In the genomic region with DNA sequence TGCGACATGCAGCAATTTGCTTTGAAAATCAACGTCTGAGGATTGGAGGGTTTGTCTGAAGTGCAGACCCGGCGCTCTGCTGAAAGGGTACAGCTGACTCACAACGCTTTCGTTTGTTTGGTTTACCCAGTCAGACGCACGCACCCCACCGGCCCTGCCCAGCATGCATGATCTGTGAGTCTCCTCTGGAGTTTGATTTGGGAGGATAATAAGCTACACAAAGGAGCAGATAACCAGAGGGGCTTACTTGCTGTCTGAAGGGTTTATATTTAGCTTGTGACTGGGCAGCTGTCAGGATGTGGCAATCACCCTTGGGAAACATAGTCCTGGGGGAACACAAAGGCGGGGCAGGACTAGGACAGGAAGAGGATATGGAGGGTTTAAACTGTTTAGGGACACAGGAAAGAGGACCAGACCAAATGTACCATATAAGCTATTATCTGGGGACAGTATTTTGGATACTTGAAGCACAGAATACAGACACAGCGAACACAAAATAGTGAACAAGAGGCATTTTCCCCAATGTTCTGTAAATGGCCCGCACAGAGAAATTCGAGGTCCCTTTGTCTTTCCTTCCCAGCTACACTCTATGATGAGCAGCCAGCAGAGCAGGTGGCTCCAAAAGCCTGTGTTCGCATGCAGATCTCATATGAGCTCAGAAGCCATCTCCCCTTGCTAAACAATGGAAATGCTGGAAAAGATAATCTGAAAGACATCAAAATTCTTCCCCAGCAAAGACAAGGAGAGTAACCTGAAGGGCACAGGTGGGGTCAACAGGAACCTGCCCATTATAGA, we compare ENCODE assay signal across 10 mouse cellular contexts.
A peak's percentile ranks its signal among the peaks of the same experiment; 100 is the strongest.
DNase-seq lines count a peak whose midpoint lies in the region; ATAC-seq and TF ChIP-seq lines count a peak whose summit lies in the region.
"Had no signal": no experiment of that assay in that cellular context is flagged by ENCODE, and none has a peak within 500 bp of the region (broad histone marks: within the 10 kb centered on the region; RNA-seq: fewer than 3 reads in every experiment).

No protein-coding gene starts in this region.

- no peak overlapping the region for H3K9ac ChIP-seq in kidney, postnatal 0 days (ENCODE audit: low read depth, low read length)
- no peak overlapping the region for H3K9ac ChIP-seq in forebrain, embryonic 13.5 days
- no peak overlapping the region for H3K9ac ChIP-seq in hindbrain, embryonic 12.5 days
- H3K9ac ChIP-seq in midbrain, embryonic 12.5 days (replicated peaks): no peak overlapping the region; the same call in 1 of the 2 replicates
- H3K9ac ChIP-seq: liver, embryonic 14.5 days had no signal

- H3K4me1 ChIP-seq in kidney, postnatal 0 days (replicated peaks; ENCODE audit: insufficient read depth, low read length): no peaks in the 10 kb centered on the region
- H3K4me1 ChIP-seq in forebrain, embryonic 13.5 days: peaks cover 11% of the 10 kb centered on the region; the same call in 1 of the 2 replicates
- H3K4me1 ChIP-seq in hindbrain, embryonic 12.5 days: peaks cover 10% of the 10 kb centered on the region
- peaks cover 18% of the 10 kb centered on the region for H3K4me1 ChIP-seq in midbrain, embryonic 12.5 days

- DNase-seq in kidney, postnatal 0 days (ENCODE audit: low spot score): no peak
- no peak for DNase-seq in kidney, postnatal 14 days
- no peak for DNase-seq in spleen, adult 12 weeks (ENCODE audit: low spot score)
- DNase-seq in left cerebral cortex, adult 8-10 months (ENCODE audit: low spot score in 2 of 2): no peak
- no peak for DNase-seq in T-cell, adult 2 months (ENCODE audit: low spot score)
- DNase-seq: cerebellum, adult 11 months had no signal

- no peak for ATAC-seq in kidney, postnatal 0 days (replicated peaks; ENCODE audit: low FRiP score, low read depth)
- peak; percentile 78 for ATAC-seq in forebrain, embryonic 13.5 days
- ATAC-seq in hindbrain, embryonic 12.5 days (ENCODE audit: low FRiP score): peak; percentile 51
- peak; percentile 84 for ATAC-seq in midbrain, embryonic 12.5 days (ENCODE audit: low FRiP score, low read depth)

- TF ChIP-seq CTCF in kidney, postnatal 0 days (IDR thresholded peaks at IDR 0.05; ENCODE audit: low read depth): no peak

- H3K36me3 ChIP-seq in kidney, postnatal 0 days (ENCODE audit: insufficient read depth, low read length): no peaks in the 10 kb centered on the region
- H3K36me3 ChIP-seq in forebrain, embryonic 13.5 days (ENCODE audit: poor library complexity, severe bottlenecking): no peaks in the 10 kb centered on the region
- H3K36me3 ChIP-seq in hindbrain, embryonic 12.5 days: no peaks in the 10 kb centered on the region
- no peaks in the 10 kb centered on the region for H3K36me3 ChIP-seq in midbrain, embryonic 12.5 days

- H3K4me3 ChIP-seq in kidney, postnatal 0 days (replicated peaks; ENCODE audit: low read depth, low read length): no peak overlapping the region
- no peak overlapping the region for H3K4me3 ChIP-seq in forebrain, embryonic 13.5 days
- H3K4me3 ChIP-seq in hindbrain, embryonic 12.5 days: no peak overlapping the region
- H3K4me3 ChIP-seq in midbrain, embryonic 12.5 days: no peak overlapping the region

- H3K9me3 ChIP-seq in kidney, postnatal 0 days (replicated peaks; ENCODE audit: low read length): no peaks in the 10 kb centered on the region
- no peaks in the 10 kb centered on the region for H3K9me3 ChIP-seq in forebrain, embryonic 13.5 days (replicated peaks)
- H3K9me3 ChIP-seq in hindbrain, embryonic 12.5 days (replicated peaks): no peaks in the 10 kb centered on the region
- H3K9me3 ChIP-seq in midbrain, embryonic 12.5 days: no peaks in the 10 kb centered on the region

- no peak overlapping the region for H3K4me2 ChIP-seq in kidney, postnatal 0 days (ENCODE audit: low read length)
- H3K4me2 ChIP-seq in forebrain, embryonic 13.5 days: peak overlapping the region; percentile 4
- H3K4me2 ChIP-seq in hindbrain, embryonic 12.5 days (replicated peaks): no peak overlapping the region
- peak overlapping the region; percentile 24 for H3K4me2 ChIP-seq in midbrain, embryonic 12.5 days (replicated peaks)

- 48% methylated on average over 14 of the region's 14 CpGs for WGBS in kidney, postnatal 0 days
- 36% methylated on average over 14 of the region's 14 CpGs for WGBS in forebrain, embryonic 13.5 days
- 37% methylated on average over 14 of the region's 14 CpGs for WGBS in hindbrain, embryonic 12.5 days
- WGBS in midbrain, embryonic 12.5 days: 29% methylated on average over 14 of the region's 14 CpGs

- 0 out of 2 replicates have a peak overlapping the region, but pooled peaks have one; percentile 8 for H3K27ac ChIP-seq in kidney, postnatal 0 days
- peak overlapping the region; percentile 40; the same call in 1 of the 2 replicates for H3K27ac ChIP-seq in forebrain, embryonic 13.5 days
- no peak overlapping the region for H3K27ac ChIP-seq in hindbrain, embryonic 12.5 days
- peak overlapping the region; percentile 75 for H3K27ac ChIP-seq in midbrain, embryonic 12.5 days (replicated peaks)
- H3K27ac ChIP-seq: liver, embryonic 14.5 days had no signal

- H3K27me3 ChIP-seq in kidney, postnatal 0 days (ENCODE audit: insufficient read depth, low read length): no peaks in the 10 kb centered on the region
- H3K27me3 ChIP-seq in forebrain, embryonic 13.5 days: no peaks in the 10 kb centered on the region
- no peaks in the 10 kb centered on the region for H3K27me3 ChIP-seq in hindbrain, embryonic 12.5 days
- H3K27me3 ChIP-seq in midbrain, embryonic 12.5 days: no peaks in the 10 kb centered on the region

Comparison
In these comparisons a context has a peak if more than half of its experiments do, and no peak if none do; other contexts are left out.
1. H3K4me2 ChIP-seq: peak in forebrain, embryonic 13.5 days (single experiment) and midbrain, embryonic 12.5 days (single experiment); none in kidney, postnatal 0 days (single experiment) and hindbrain, embryonic 12.5 days (single experiment).